In genomic region chr16:24448493-24448845, GRCm38 (mm10) we compare ENCODE assay signal across 14 mouse cellular contexts. TPM values are rescaled to one million over a fixed set of nuclear protein-coding genes. Genes with fewer than 3 reads are reported as not detected.
DNase-seq lines count a peak whose midpoint lies in the region; ATAC-seq lines count a peak whose summit lies in the region.
"Had no signal": no experiment of that assay in that cellular context is flagged by ENCODE, and none has a peak within 500 bp of the region (broad histone marks: within the 10 kb centered on the region; RNA-seq: fewer than 3 reads in every experiment).

No protein-coding gene starts in this region.

- no peak for ATAC-seq in kidney, embryonic 16.5 days (ENCODE audit: low FRiP score, low TSS enrichment)
- no peak for ATAC-seq in intestine, embryonic 14.5 days (replicated peaks; ENCODE audit: low FRiP score, low TSS enrichment, low read depth)

- H3K9me3 ChIP-seq in kidney, embryonic 16.5 days (ENCODE audit: low read length), result no peaks in the 10 kb centered on the region
- H3K9me3 ChIP-seq in intestine, embryonic 14.5 days (ENCODE audit: control insufficient read depth, low read length), result no peaks in the 10 kb centered on the region
- H3K9me3 ChIP-seq: neural tube, embryonic 13.5 days had no signal

- peak overlapping the region; percentile 84 for H3K27ac ChIP-seq in kidney, embryonic 16.5 days (ENCODE audit: low read length)
- H3K27ac ChIP-seq in intestine, embryonic 14.5 days (ENCODE audit: low read depth), result peak overlapping the region; percentile 63
- H3K27ac ChIP-seq: heart, adult 2 months; neural tube, embryonic 13.5 days had no signal

- no peak for DNase-seq in kidney, postnatal 10 days
- DNase-seq in 3134 (ENCODE audit: extremely low read depth, insufficient read length, low spot score) (peak; percentile 45), 3T3-L1 (ENCODE audit: low read depth, low spot score) (peak; percentile 70)
- no peak for DNase-seq in intestine, embryonic 14.5 days (ENCODE audit: low spot score)
- no peak for DNase-seq in layer of hippocampus, adult 9-11 months
- no peak for DNase-seq in right cerebral cortex, adult 2 months (ENCODE audit: low spot score in 2 of 2)
- DNase-seq in urinary bladder, postnatal 36 days (ENCODE audit: low spot score in 2 of 2), result no peak
- DNase-seq: cerebellum, postnatal 14 days; heart, adult 2 months; left cerebral cortex, postnatal 4 days; midbrain, embryonic 14.5 days; retina, postnatal 1 day had no signal

- no peak overlapping the region for H3K4me3 ChIP-seq in kidney, embryonic 16.5 days (ENCODE audit: low read length)
- H3K4me3 ChIP-seq in intestine, embryonic 14.5 days (ENCODE audit: low read depth, low read length), result no peak overlapping the region
- H3K4me3 ChIP-seq: heart, adult 2 months; neural tube, embryonic 13.5 days had no signal

- no peak overlapping the region; the same call in 1 of the 2 replicates for H3K9ac ChIP-seq in kidney, embryonic 16.5 days (replicated peaks; ENCODE audit: low read length)
- peak overlapping the region; percentile 17; the same call in 1 of the 2 replicates for H3K9ac ChIP-seq in intestine, embryonic 14.5 days (ENCODE audit: low read length)
- H3K9ac ChIP-seq: neural tube, embryonic 13.5 days had no signal

- H3K27me3 ChIP-seq in kidney, embryonic 16.5 days (ENCODE audit: insufficient read depth, low read length), result no peaks in the 10 kb centered on the region
- H3K27me3 ChIP-seq in intestine, embryonic 14.5 days (replicated peaks; ENCODE audit: control insufficient read depth, insufficient read depth, low read length), result no peaks in the 10 kb centered on the region
- H3K27me3 ChIP-seq: neural tube, embryonic 13.5 days had no signal

- H3K4me2 ChIP-seq in kidney, embryonic 16.5 days (replicated peaks; ENCODE audit: low read depth, low read length), result 0 out of 2 replicates have a peak overlapping the region, but pooled peaks have one; percentile 4
- peak overlapping the region; percentile 41 for H3K4me2 ChIP-seq in intestine, embryonic 14.5 days (ENCODE audit: low read length)
- H3K4me2 ChIP-seq: neural tube, embryonic 13.5 days had no signal

- H3K4me1 ChIP-seq in kidney, embryonic 16.5 days (ENCODE audit: insufficient read depth, low read length), result peaks cover 60% of the 10 kb centered on the region
- H3K4me1 ChIP-seq in intestine, embryonic 14.5 days (replicated peaks; ENCODE audit: control insufficient read depth, insufficient read depth, low read length), result peaks cover 55% of the 10 kb centered on the region

- no peaks in the 10 kb centered on the region for H3K36me3 ChIP-seq in kidney, embryonic 16.5 days (ENCODE audit: insufficient read depth, low read length)
- H3K36me3 ChIP-seq in intestine, embryonic 14.5 days (ENCODE audit: control insufficient read depth, insufficient read depth, low read length), result 0 out of 2 replicates have a peak, but pooled peaks cover 4% of the 10 kb centered on the region
- H3K36me3 ChIP-seq: neural tube, embryonic 13.5 days had no signal

- 56% methylated on average over 2 of the region's 2 CpGs for WGBS in kidney, embryonic 16.5 days
- WGBS in intestine, embryonic 14.5 days, result 38% methylated on average over 2 of the region's 2 CpGs

RNA-seq across cellular contexts. Expression of gene Lpp, which starts 55.2 kb away (rescaled TPM):
- polyA plus RNA-seq in kidney, embryonic 16.5 days (2015; fragmentation: Nextera tagmentation; extraction: Ambion mirVana), result 54.0 and 66.8 TPM in 2 replicates
- polyA plus RNA-seq in intestine, embryonic 14.5 days (2014; fragmentation: Nextera tagmentation; extraction: Ambion mirVana), result 79.2 and 89.2 TPM in 2 replicates

Comparison
In these comparisons a context has a peak if more than half of its experiments do, and no peak if none do; other contexts are left out.
1. DNase-seq: peak in 3134 (single experiment) and 3T3-L1 (single experiment); none in kidney, postnatal 10 days (single experiment), intestine, embryonic 14.5 days (single experiment), layer of hippocampus, adult 9-11 months (single experiment), right cerebral cortex, adult 2 months (0 of 2) and urinary bladder, postnatal 36 days (0 of 2).